Mouse (Mus musculus): ENCODE results near the gene Carmil2. TPM values are rescaled to one million over a fixed set of nuclear protein-coding genes. Genes with fewer than 3 reads are reported as not detected.

Gene Carmil2
- polyA plus RNA-seq, 1 experiment from 2014 or later = 0.73 TPM

GRCm38 (mm10) chr8:105716302-105716945 is 30.4 kb downstream of the Carmil2 start:
- no peak for DNase-seq (ENCODE audit: low spot score)
- WGBS = 92% methylated on average over 15 of the region's 15 CpGs

DNA sequence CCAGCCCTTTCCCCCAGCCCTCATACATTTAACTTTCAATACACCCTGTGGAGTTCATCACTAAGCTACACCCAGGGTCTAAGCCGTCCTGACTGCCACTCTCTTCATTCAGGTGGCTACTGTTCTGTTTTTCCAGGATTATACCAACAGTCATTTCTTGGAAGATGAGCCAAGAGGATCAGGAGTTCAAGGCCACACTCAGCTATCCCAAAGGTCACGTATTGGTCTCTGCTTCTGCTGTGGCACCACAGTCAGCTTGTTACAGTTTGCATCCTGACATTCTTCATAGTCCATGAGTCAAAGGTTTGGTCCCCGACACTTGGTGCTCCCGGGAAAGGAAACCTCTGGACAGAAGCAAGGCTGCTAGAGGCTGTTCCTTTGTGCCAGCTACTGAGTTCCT is 33.6 kb downstream of the Carmil2 start:
- 88% methylated on average over 4 of the region's 4 CpGs for WGBS

More at GRCm38 (mm10) chr8:105716302-105716945, 30.4 kb downstream of the Carmil2 start:
- no peak overlapping the region for H3K4me3 ChIP-seq (ENCODE audit: low read depth, low read length)
- H3K4me1 ChIP-seq (ENCODE audit: control insufficient read depth, insufficient read depth, low read length) = no peaks in the 10 kb centered on the region
- H3K27ac ChIP-seq (replicated peaks; ENCODE audit: low read depth, low read length) = no peak overlapping the region
- H3K9me3 ChIP-seq (ENCODE audit: control insufficient read depth, low read length) = no peaks in the 10 kb centered on the region
- H3K9ac ChIP-seq (ENCODE audit: low read length) = no peak overlapping the region
- no peaks in the 10 kb centered on the region for H3K27me3 ChIP-seq (ENCODE audit: control insufficient read depth, insufficient read depth, low read length)
- no peak overlapping the region for H3K4me2 ChIP-seq (ENCODE audit: low read depth, severe bottlenecking)
- no peak for ATAC-seq (ENCODE audit: insufficient number of reproducible peaks, low FRiP score, low TSS enrichment, low read depth)
- no peaks in the 10 kb centered on the region; the same call in 1 of the 2 replicates for H3K36me3 ChIP-seq (ENCODE audit: control insufficient read depth, insufficient read depth, low read length)

DNA sequence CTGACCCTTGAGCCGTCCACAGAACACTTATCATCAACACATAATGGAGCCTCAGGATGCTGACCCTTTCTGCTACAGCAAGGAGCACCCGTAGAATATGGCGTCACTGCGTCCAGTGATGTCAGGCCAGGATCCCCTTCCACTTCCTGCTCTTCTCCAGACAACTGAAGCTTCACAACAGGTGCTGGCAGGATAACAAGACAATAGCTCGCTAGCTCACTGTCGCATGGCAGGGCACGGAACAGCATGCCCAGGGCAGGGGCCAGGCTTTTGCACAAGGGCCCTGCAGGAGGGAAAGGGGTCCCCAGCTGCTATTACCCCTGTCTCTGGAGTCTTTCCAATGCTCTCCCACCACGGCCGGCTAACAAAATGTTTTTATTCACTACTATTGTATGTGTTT is 36.8 kb downstream of the Carmil2 start:
- H3K4me3 ChIP-seq (ENCODE audit: low read depth, low read length) = no peak overlapping the region
- H3K4me1 ChIP-seq (ENCODE audit: control insufficient read depth, insufficient read depth, low read length) = no peaks in the 10 kb centered on the region
- no peaks in the 10 kb centered on the region for H3K27me3 ChIP-seq (ENCODE audit: control insufficient read depth, insufficient read depth, low read length)
- ATAC-seq (ENCODE audit: insufficient number of reproducible peaks, low FRiP score, low TSS enrichment, low read depth) (no peak), DNase-seq (ENCODE audit: low spot score) (no peak)
- peaks cover 3% of the 10 kb centered on the region; the same call in 1 of the 2 replicates for H3K36me3 ChIP-seq (ENCODE audit: control insufficient read depth, insufficient read depth, low read length)
- no peak overlapping the region for H3K4me2 ChIP-seq (ENCODE audit: low read depth, severe bottlenecking)
- no peak overlapping the region for H3K9ac ChIP-seq (ENCODE audit: low read length)
- no peak overlapping the region for H3K27ac ChIP-seq (replicated peaks; ENCODE audit: low read depth, low read length)
- no peaks in the 10 kb centered on the region for H3K9me3 ChIP-seq (ENCODE audit: control insufficient read depth, low read length)
- WGBS = 94% methylated on average over 9 of the region's 9 CpGs

More for the DNA sequence above, 33.6 kb downstream of the Carmil2 start:
- no peaks in the 10 kb centered on the region; the same call in 1 of the 2 replicates for H3K36me3 ChIP-seq (ENCODE audit: control insufficient read depth, insufficient read depth, low read length)
- H3K4me3 ChIP-seq (ENCODE audit: low read depth, low read length) = no peak overlapping the region
- no peak overlapping the region for H3K4me2 ChIP-seq (ENCODE audit: low read depth, severe bottlenecking)
- no peaks in the 10 kb centered on the region for H3K27me3 ChIP-seq (ENCODE audit: control insufficient read depth, insufficient read depth, low read length)
- no peaks in the 10 kb centered on the region for H3K9me3 ChIP-seq (ENCODE audit: control insufficient read depth, low read length)
- H3K4me1 ChIP-seq (ENCODE audit: control insufficient read depth, insufficient read depth, low read length) = no peaks in the 10 kb centered on the region
- no peak for ATAC-seq (ENCODE audit: insufficient number of reproducible peaks, low FRiP score, low TSS enrichment, low read depth)
- no peak overlapping the region for H3K9ac ChIP-seq (ENCODE audit: low read length)
- no peak overlapping the region for H3K27ac ChIP-seq (replicated peaks; ENCODE audit: low read depth, low read length)
- DNase-seq (ENCODE audit: low spot score) = no peak

DNA sequence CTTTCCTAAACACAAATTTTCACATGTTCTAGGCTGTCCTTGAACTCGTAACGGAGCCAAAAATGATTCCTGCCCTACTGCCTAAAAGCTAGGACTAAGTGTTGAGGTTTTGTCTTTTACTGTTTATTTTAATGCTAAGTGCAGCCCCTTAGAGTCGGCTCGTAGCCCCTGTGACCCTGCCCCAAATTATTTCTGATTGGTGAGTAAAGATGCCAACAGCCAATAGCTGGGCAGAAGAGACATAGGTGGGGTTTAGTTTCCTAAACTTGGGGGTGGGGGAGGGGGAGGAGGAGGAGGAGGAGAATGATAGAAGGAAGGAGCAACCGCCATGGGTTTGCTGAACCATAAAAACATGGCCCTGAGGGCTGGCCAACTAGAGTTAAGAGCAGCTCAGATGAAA is 39.7 kb downstream of the Carmil2 start:
- no peak overlapping the region for H3K4me2 ChIP-seq (ENCODE audit: low read depth, severe bottlenecking)
- H3K9ac ChIP-seq (ENCODE audit: low read length) = no peak overlapping the region
- 73% methylated on average over 5 of the region's 5 CpGs for WGBS
- no peaks in the 10 kb centered on the region for H3K4me1 ChIP-seq (ENCODE audit: control insufficient read depth, insufficient read depth, low read length)
- ATAC-seq (ENCODE audit: insufficient number of reproducible peaks, low FRiP score, low TSS enrichment, low read depth) = no peak
- H3K27ac ChIP-seq (replicated peaks; ENCODE audit: low read depth, low read length) = no peak overlapping the region
- no peak overlapping the region for H3K4me3 ChIP-seq (ENCODE audit: low read depth, low read length)
- no peak for DNase-seq (ENCODE audit: low spot score)
- peaks cover 3% of the 10 kb centered on the region; the same call in 1 of the 2 replicates for H3K36me3 ChIP-seq (ENCODE audit: control insufficient read depth, insufficient read depth, low read length)
- no peaks in the 10 kb centered on the region for H3K9me3 ChIP-seq (ENCODE audit: control insufficient read depth, low read length)
- H3K27me3 ChIP-seq (ENCODE audit: control insufficient read depth, insufficient read depth, low read length) = no peaks in the 10 kb centered on the region

GRCm38 (mm10) chr8:105727397-105728124 is 41.5 kb downstream of the Carmil2 start:
- Histone ChIP-seq H3K4me1 (ENCODE audit: control insufficient read depth, insufficient read depth, low read length) (no peaks in the 10 kb centered on the region), H3K36me3 (ENCODE audit: control insufficient read depth, insufficient read depth, low read length) (peaks cover 3% of the 10 kb centered on the region; the same call in 1 of the 2 replicates), H3K27ac (replicated peaks; ENCODE audit: low read depth, low read length) (no peak overlapping the region), H3K9ac (ENCODE audit: low read length) (no peak overlapping the region), H3K27me3 (ENCODE audit: control insufficient read depth, insufficient read depth, low read length) (no peaks in the 10 kb centered on the region), H3K4me3 (ENCODE audit: low read depth, low read length) (no peak overlapping the region), H3K4me2 (ENCODE audit: low read depth, severe bottlenecking) (no peak overlapping the region), H3K9me3 (ENCODE audit: control insufficient read depth, low read length) (no peaks in the 10 kb centered on the region)
- 88% methylated on average over 18 of the region's 18 CpGs for WGBS
- DNase-seq (ENCODE audit: low spot score) (no peak), ATAC-seq (ENCODE audit: insufficient number of reproducible peaks, low FRiP score, low TSS enrichment, low read depth) (no peak)

- no peaks in the 10 kb centered on the region for H3K4me1 ChIP-seq (ENCODE audit: control insufficient read depth, insufficient read depth, low read length)
- no peak overlapping the region for H3K27ac ChIP-seq (replicated peaks; ENCODE audit: low read depth, low read length)
- no peak overlapping the region for H3K9ac ChIP-seq (ENCODE audit: low read length)
- H3K4me2 ChIP-seq (ENCODE audit: low read depth, severe bottlenecking) = no peak overlapping the region
- H3K36me3 ChIP-seq (ENCODE audit: control insufficient read depth, insufficient read depth, low read length) = peaks cover 3% of the 10 kb centered on the region; the same call in 1 of the 2 replicates
- ATAC-seq (ENCODE audit: insufficient number of reproducible peaks, low FRiP score, low TSS enrichment, low read depth) = no peak
- no peak overlapping the region for H3K4me3 ChIP-seq (ENCODE audit: low read depth, low read length)
- H3K27me3 ChIP-seq (ENCODE audit: control insufficient read depth, insufficient read depth, low read length) = no peaks in the 10 kb centered on the region
- DNase-seq (ENCODE audit: low spot score) = no peak
- 87% methylated on average over 5 of the region's 5 CpGs for WGBS
- H3K9me3 ChIP-seq (ENCODE audit: control insufficient read depth, low read length) = no peaks in the 10 kb centered on the region
Observed at GRCm38 (mm10) chr8:105732186-105732585, 46.1 kb downstream of the Carmil2 start.

- Histone ChIP-seq H3K4me3 (ENCODE audit: low read depth, low read length) (no peak overlapping the region), H3K27ac (replicated peaks; ENCODE audit: low read depth, low read length) (no peak overlapping the region), H3K9ac (ENCODE audit: low read length) (no peak overlapping the region), H3K36me3 (ENCODE audit: control insufficient read depth, insufficient read depth, low read length) (no peaks in the 10 kb centered on the region), H3K4me2 (ENCODE audit: low read depth, severe bottlenecking) (no peak overlapping the region), H3K9me3 (ENCODE audit: control insufficient read depth, low read length) (no peaks in the 10 kb centered on the region), H3K27me3 (ENCODE audit: control insufficient read depth, insufficient read depth, low read length) (no peaks in the 10 kb centered on the region), H3K4me1 (ENCODE audit: control insufficient read depth, insufficient read depth, low read length) (no peaks in the 10 kb centered on the region)
- no peak for ATAC-seq (ENCODE audit: insufficient number of reproducible peaks, low FRiP score, low TSS enrichment, low read depth)
- no peak for DNase-seq (ENCODE audit: low spot score)
- 82% methylated on average over 5 of the region's 5 CpGs for WGBS
Observed at GRCm38 (mm10) chr8:105739216-105739615, 53.1 kb downstream of the Carmil2 start.

- no peak overlapping the region for H3K4me3 ChIP-seq (ENCODE audit: low read depth, low read length)
- H3K4me2 ChIP-seq (ENCODE audit: low read depth, severe bottlenecking) = no peak overlapping the region
- no peaks in the 10 kb centered on the region for H3K9me3 ChIP-seq (ENCODE audit: control insufficient read depth, low read length)
- no peaks in the 10 kb centered on the region for H3K4me1 ChIP-seq (ENCODE audit: control insufficient read depth, insufficient read depth, low read length)
- no peaks in the 10 kb centered on the region for H3K36me3 ChIP-seq (ENCODE audit: control insufficient read depth, insufficient read depth, low read length)
- no peak overlapping the region for H3K9ac ChIP-seq (ENCODE audit: low read length)
- DNase-seq (ENCODE audit: low spot score) (no peak), ATAC-seq (ENCODE audit: insufficient number of reproducible peaks, low FRiP score, low TSS enrichment, low read depth) (no peak)
- no peaks in the 10 kb centered on the region for H3K27me3 ChIP-seq (ENCODE audit: control insufficient read depth, insufficient read depth, low read length)
- no peak overlapping the region for H3K27ac ChIP-seq (replicated peaks; ENCODE audit: low read depth, low read length)
- 89% methylated on average over 4 of the region's 4 CpGs for WGBS
Observed at GRCm38 (mm10) chr8:105743301-105743700, 57.2 kb downstream of the Carmil2 start.
